Mouse (Mus musculus) kidney, postnatal 4 days (tissue): ENCODE results near the gene Ipmk.
A peak's percentile ranks its signal among the peaks of the same experiment; 100 is the strongest.

ENCODE experiments used
- DNase-seq, 2 experiments: peaks; one replicate each; pipeline ENCODE4 v3.0.0; 2021; ENCODE audit warnings: mixed read lengths in 2 of 2

Gene Ipmk

GRCm38 (mm10) chr10:71341290-71341689, 6.3 kb upstream of the Ipmk start:
- DNase-seq = no peak

GRCm38 (mm10) chr10:71342030-71342805, 5.3 kb upstream of the Ipmk start:
- peak; percentile 50 to 62 for DNase-seq

GRCm38 (mm10) chr10:71343130-71343529, 4.4 kb upstream of the Ipmk start:
- DNase-seq = no peak

- DNase-seq = no peak
Observed at GRCm38 (mm10) chr10:71343567-71344265, 3.8 kb upstream of the Ipmk start.

GRCm38 (mm10) chr10:71344579-71345143, 2.9 kb upstream of the Ipmk start, which contains the start of gene Cisd1:
Cisd1 (minus strand) TSS chr10:71344954.
- DNase-seq = peak; percentile 93 to 97

GRCm38 (mm10) chr10:71346106-71346505, 1.5 kb upstream of the Ipmk start:
- DNase-seq = no peak

GRCm38 (mm10) chr10:71346722-71347508, 648 bp upstream of the Ipmk start:
- DNase-seq = no peak

- DNase-seq = peak; percentile 63 to 72
Observed at GRCm38 (mm10) chr10:71347964-71348636, 537 bp downstream of the Ipmk start.

- peak; percentile 39 to 59 for DNase-seq
Observed at GRCm38 (mm10) chr10:71348637-71349280, 1.2 kb downstream of the Ipmk start.

- no peak for DNase-seq
Observed at GRCm38 (mm10) chr10:71349290-71349689, 1.7 kb downstream of the Ipmk start.

GRCm38 (mm10) chr10:71351301-71351700, 3.7 kb downstream of the Ipmk start:
- no peak for DNase-seq

GRCm38 (mm10) chr10:71353850-71354249, 6.3 kb downstream of the Ipmk start:
- no peak for DNase-seq

- no peak for DNase-seq
Observed at GRCm38 (mm10) chr10:71354947-71355346, 7.4 kb downstream of the Ipmk start.

GRCm38 (mm10) chr10:71361044-71361443, 13.5 kb downstream of the Ipmk start:
- no peak for DNase-seq

GRCm38 (mm10) chr10:71361836-71362562, 14.4 kb downstream of the Ipmk start:
- no peak for DNase-seq

GRCm38 (mm10) chr10:71363440-71363839, 15.9 kb downstream of the Ipmk start:
- no peak for DNase-seq

GRCm38 (mm10) chr10:71363858-71364257, 16.3 kb downstream of the Ipmk start:
- no peak for DNase-seq

GRCm38 (mm10) chr10:71368128-71368940, 20.8 kb downstream of the Ipmk start:
- DNase-seq = peak in 1 of 2 experiments; percentile 40

GRCm38 (mm10) chr10:71369466-71369865, 21.9 kb downstream of the Ipmk start:
- no peak for DNase-seq

GRCm38 (mm10) chr10:71371881-71372280, 24.3 kb downstream of the Ipmk start:
- DNase-seq = no peak
